Mouse (Mus musculus): ENCODE data around the gene Usp19. TPM values are rescaled to one million over a fixed set of nuclear protein-coding genes. Genes with fewer than 3 reads are reported as not detected.

Usp19 gene
- polyA plus RNA-seq, 1 experiment from 2014 or later: 84.7 TPM

- 70% methylated on average over 26 of the region's 26 CpGs for WGBS
- no peaks in the 10 kb centered on the region for H3K9me3 ChIP-seq
- no peaks in the 10 kb centered on the region for H3K27me3 ChIP-seq (replicated peaks; ENCODE audit: low read depth, poor library complexity, severe bottlenecking)
- peak overlapping the region; percentile 76 for H3K4me3 ChIP-seq
- peak overlapping the region; percentile 88 for H3K27ac ChIP-seq (replicated peaks)
- no peak for DNase-seq (ENCODE audit: low spot score)
- peaks cover 25% of the 10 kb centered on the region for H3K4me1 ChIP-seq
- H3K36me3 ChIP-seq (replicated peaks): peaks cover 85% of the 10 kb centered on the region
Observed at GRCm38 (mm10) chr9:108489702-108490558, 472 bp upstream of the Usp19 start.

GRCm38 (mm10) chr9:108491286-108491580 lies 831 bp downstream of the Usp19 start:
- Histone ChIP-seq H3K27ac (replicated peaks) (peak overlapping the region; percentile 88), H3K36me3 (replicated peaks) (peaks cover 85% of the 10 kb centered on the region), H3K4me1 (peaks cover 25% of the 10 kb centered on the region), H3K27me3 (replicated peaks; ENCODE audit: low read depth, poor library complexity, severe bottlenecking) (no peaks in the 10 kb centered on the region), H3K4me3 (peak overlapping the region; percentile 76), H3K9me3 (no peaks in the 10 kb centered on the region)
- DNase-seq (ENCODE audit: low spot score): no peak
- WGBS: 15% methylated on average over 12 of the region's 12 CpGs

DNA sequence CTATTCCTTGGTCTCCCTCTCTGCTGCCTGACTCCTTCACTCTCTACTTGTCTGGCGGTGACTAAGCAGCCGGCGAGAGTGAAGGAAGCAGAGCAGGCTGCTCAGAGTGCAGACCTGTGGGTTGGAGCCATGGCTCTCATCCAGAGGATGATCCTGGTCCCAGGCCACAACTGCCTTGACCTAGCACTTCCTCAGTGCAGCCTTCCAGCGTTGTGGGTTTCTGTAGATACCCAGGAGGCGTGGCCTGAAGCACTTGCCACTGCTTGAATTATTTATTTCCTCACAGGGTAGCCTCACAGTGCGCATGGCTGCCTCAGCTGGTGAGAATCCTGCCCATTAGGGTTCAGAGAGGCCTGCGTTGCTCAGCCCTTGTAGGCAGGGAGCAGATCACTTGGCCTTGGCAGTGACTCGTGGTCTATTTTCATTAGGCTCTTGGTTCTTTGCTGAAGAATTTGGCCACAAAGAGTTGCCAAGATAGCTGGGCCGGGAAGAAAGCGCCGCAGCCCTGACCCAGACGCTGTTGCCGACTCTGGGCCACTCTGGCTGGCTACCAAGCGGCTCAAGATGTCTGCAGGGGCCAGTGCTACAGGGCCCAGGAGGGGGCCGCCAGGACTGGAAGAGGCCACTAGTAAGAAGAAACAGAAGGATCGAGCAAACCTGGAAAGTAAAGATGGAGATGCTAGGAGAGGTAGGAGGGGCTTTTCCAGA lies 1.8 kb downstream of the Usp19 start:
- Histone ChIP-seq H3K4me1 (peaks cover 25% of the 10 kb centered on the region), H3K9me3 (no peaks in the 10 kb centered on the region), H3K36me3 (replicated peaks) (peaks cover 85% of the 10 kb centered on the region), H3K27ac (replicated peaks) (no peak overlapping the region), H3K27me3 (replicated peaks; ENCODE audit: low read depth, poor library complexity, severe bottlenecking) (no peaks in the 10 kb centered on the region), H3K4me3 (peak overlapping the region; percentile 76)
- 90% methylated on average over 16 of the region's 16 CpGs for WGBS
- no peak for DNase-seq (ENCODE audit: low spot score)

DNA sequence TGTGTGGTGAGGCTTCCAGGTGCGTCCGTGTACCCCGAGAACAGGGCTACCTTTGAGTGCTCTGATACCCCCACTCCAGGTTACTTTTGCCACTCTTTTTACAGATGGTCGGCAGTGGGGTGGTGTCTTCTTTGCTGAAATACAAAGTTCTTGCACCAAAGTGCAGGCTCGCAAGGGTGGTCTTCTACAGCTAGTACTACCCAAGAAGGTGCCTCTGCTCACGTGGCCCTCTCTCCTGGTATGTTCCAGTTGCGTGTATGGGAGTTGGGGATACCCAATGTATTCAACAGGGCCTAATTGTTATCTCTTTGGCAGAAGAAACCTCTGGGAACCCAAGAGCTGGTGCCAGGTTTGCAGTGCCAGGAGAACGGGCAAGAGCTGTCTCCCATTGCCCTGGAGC lies 2.8 kb downstream of the Usp19 start:
- peaks cover 85% of the 10 kb centered on the region for H3K36me3 ChIP-seq (replicated peaks)
- no peaks in the 10 kb centered on the region for H3K27me3 ChIP-seq (replicated peaks; ENCODE audit: low read depth, poor library complexity, severe bottlenecking)
- 94% methylated on average over 8 of the region's 8 CpGs for WGBS
- no peaks in the 10 kb centered on the region for H3K9me3 ChIP-seq
- H3K27ac ChIP-seq (replicated peaks): no peak overlapping the region
- peak overlapping the region; percentile 6; the same call in 1 of the 2 replicates for H3K4me3 ChIP-seq
- no peak for DNase-seq (ENCODE audit: low spot score)
- peaks cover 25% of the 10 kb centered on the region for H3K4me1 ChIP-seq

DNA sequence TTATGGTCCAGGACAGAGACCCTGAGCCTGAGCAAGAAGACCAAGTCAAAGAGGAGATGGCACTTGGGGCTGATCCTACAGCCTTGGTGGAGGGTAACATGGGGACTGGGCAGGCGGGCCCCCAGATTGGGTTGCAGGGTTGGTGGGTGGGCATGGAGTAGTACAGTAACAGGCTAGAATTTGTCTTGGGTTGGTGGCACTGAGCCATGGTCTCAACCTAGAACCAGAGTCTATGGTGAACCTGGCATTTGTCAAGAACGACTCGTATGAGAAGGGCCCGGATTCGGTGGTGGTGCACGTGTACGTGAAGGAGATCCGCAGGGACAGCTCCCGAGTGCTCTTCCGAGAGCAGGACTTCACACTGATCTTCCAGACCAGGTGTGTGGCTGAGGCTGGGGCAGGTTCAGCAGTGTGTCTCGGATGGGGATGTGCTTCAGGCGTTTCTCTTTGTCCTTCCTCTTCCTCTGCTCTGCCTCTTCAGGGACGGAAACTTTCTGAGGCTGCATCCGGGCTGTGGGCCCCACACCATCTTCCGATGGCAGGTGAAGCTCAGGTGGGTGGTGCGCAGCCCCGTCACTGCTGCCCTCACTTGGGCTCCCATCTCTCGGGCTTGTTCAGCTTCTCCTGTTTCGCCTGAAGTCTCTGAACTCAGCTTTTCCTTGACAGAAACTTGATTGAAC lies 3.9 kb downstream of the Usp19 start:
- no peak overlapping the region for H3K4me3 ChIP-seq
- no peaks in the 10 kb centered on the region for H3K27me3 ChIP-seq (replicated peaks; ENCODE audit: low read depth, poor library complexity, severe bottlenecking)
- no peak for DNase-seq (ENCODE audit: low spot score)
- peaks cover 85% of the 10 kb centered on the region for H3K36me3 ChIP-seq (replicated peaks)
- H3K9me3 ChIP-seq: no peaks in the 10 kb centered on the region
- H3K4me1 ChIP-seq: peaks cover 25% of the 10 kb centered on the region
- no peak overlapping the region for H3K27ac ChIP-seq (replicated peaks)
- WGBS: 94% methylated on average over 19 of the region's 19 CpGs

DNA sequence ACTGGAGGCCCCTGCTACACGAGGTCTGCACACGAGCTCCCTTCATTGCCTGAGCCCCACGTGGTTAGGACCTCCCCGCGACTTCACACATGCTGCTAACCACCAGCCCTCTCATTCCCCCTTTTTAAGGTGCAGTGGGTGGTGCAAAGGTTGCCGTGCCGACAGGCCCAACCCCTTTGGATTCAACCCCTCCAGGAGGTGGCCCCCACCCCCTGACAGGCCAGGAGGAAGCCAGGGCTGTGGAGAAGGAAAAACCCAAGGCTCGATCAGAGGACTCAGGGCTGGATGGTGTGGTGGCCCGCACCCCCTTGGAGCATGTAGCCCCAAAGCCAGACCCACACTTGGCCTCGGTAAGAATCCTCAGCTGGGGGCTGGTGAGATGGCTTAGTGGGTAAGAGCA lies 4.5 kb downstream of the Usp19 start:
- WGBS: 91% methylated on average over 10 of the region's 10 CpGs
- no peaks in the 10 kb centered on the region for H3K27me3 ChIP-seq (replicated peaks; ENCODE audit: low read depth, poor library complexity, severe bottlenecking)
- peaks cover 85% of the 10 kb centered on the region for H3K36me3 ChIP-seq (replicated peaks)
- H3K4me1 ChIP-seq: peaks cover 21% of the 10 kb centered on the region
- no peak for DNase-seq (ENCODE audit: low spot score)
- no peaks in the 10 kb centered on the region for H3K9me3 ChIP-seq
- no peak overlapping the region for H3K27ac ChIP-seq (replicated peaks)
- H3K4me3 ChIP-seq: no peak overlapping the region

GRCm38 (mm10) chr9:108499231-108499630 lies 8.8 kb downstream of the Usp19 start:
- peaks cover 96% of the 10 kb centered on the region for H3K36me3 ChIP-seq (replicated peaks)
- H3K27me3 ChIP-seq (replicated peaks; ENCODE audit: low read depth, poor library complexity, severe bottlenecking): no peaks in the 10 kb centered on the region
- H3K27ac ChIP-seq (replicated peaks): no peak overlapping the region
- 96% methylated on average over 7 of the region's 7 CpGs for WGBS
- no peak for DNase-seq (ENCODE audit: low spot score)
- no peaks in the 10 kb centered on the region for H3K9me3 ChIP-seq
- H3K4me3 ChIP-seq: no peak overlapping the region
- H3K4me1 ChIP-seq: no peaks in the 10 kb centered on the region

DNA sequence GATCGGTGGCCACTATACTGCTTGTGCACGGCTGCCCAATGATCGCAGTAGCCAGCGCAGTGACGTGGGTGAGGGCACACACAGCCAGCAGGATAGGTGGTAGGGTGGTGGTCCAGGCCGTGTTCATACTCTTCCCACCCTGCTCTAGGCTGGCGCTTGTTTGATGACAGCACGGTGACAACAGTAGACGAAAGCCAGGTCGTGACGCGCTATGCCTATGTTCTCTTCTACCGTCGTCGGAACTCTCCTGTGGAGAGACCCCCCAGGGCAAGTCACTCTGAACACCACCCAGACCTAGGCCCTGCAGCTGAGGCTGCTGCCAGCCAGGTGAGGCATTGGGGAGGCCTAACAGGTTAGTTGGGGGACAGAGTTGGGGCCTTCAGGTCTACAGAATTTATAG lies 9.5 kb downstream of the Usp19 start:
- Histone ChIP-seq H3K9me3 (no peaks in the 10 kb centered on the region), H3K4me3 (no peak overlapping the region), H3K36me3 (replicated peaks) (peaks cover 89% of the 10 kb centered on the region), H3K27ac (replicated peaks) (no peak overlapping the region), H3K27me3 (replicated peaks; ENCODE audit: low read depth, poor library complexity, severe bottlenecking) (no peaks in the 10 kb centered on the region), H3K4me1 (no peaks in the 10 kb centered on the region)
- DNase-seq (ENCODE audit: low spot score): no peak
- 96% methylated on average over 15 of the region's 15 CpGs for WGBS

DNA sequence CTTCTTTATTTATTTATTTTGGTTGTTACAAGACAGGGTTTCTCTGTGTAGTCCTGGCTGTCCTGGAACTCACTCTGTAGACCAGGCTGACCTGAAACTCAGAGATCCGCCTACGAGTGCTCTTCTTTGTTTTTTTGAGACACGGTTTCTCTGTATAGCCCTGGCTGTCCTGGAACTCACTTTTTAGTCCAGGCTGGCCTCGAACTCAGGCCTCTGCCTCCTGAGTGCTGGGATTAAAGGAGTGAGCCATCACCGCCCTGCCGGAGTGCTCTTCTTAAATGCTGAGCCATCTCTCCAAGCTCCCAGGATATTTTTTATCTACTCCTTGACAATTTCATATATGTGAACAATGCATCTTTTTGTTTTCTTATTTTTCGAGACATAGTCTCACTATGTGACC lies 16.5 kb downstream of the Usp19 start:
- no peak for DNase-seq (ENCODE audit: low spot score)
- Histone ChIP-seq H3K4me3 (peak overlapping the region; percentile 93), H3K4me1 (peaks cover 19% of the 10 kb centered on the region), H3K27ac (replicated peaks) (no peak overlapping the region), H3K9me3 (no peaks in the 10 kb centered on the region), H3K27me3 (replicated peaks; ENCODE audit: low read depth, poor library complexity, severe bottlenecking) (no peaks in the 10 kb centered on the region), H3K36me3 (replicated peaks) (peaks cover 50% of the 10 kb centered on the region)
- 87% methylated on average over 7 of the region's 7 CpGs for WGBS

DNA sequence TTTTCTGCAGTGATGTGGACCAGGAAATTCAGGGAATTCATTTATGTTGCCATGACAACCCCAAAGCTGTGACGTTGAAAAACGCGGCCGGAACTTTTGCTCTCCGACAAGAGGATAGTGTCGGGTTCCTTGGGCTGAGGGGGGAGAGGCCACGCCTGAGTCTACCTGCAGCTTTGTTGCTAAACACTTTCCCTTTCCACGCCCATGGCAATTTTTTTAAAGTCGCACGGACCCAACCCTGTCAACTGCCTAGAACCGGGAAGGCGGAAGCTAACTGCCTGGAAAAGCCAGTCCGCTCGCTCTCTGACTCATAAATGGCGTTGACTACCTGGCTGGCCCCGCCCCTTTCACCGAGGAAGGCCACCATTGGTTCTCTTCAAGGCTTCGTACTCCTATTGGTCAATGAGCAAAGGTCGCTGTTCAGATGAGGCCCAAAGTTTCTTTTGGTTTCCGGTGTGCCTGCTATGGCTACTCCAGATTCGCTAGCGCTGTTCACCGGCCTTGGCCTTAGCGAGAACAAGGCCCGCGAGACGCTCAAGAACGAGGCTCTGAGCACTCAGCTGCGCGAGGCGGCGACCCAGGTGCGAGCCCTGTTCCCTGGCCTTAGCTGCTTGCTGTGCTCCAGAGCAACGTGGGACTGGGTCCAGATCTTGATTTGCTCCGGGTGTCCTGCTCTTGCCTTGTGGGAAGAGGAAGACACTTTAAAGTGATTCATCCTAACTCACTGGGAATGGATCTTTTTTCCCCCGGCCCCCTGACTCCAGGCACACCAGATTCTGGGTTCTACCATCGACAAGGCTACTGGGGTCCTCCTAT lies 17.4 kb downstream of the Usp19 start, which contains the start of gene Qars:
Qars (plus strand) TSS at position 88 of the 816 bp plus-strand sequence.
- WGBS: under 1% methylated on average over 37 of the region's 37 CpGs
- Histone ChIP-seq H3K4me3 (peak within 1 kb of the TSS; percentile 93), H3K9me3 (no peaks in the 10 kb centered on the region), H3K36me3 (replicated peaks) (peaks cover 50% of the 10 kb centered on the region), H3K27ac (replicated peaks) (peak within 1 kb of the TSS; percentile 87), H3K4me1 (peaks cover 19% of the 10 kb centered on the region), H3K27me3 (replicated peaks; ENCODE audit: low read depth, poor library complexity, severe bottlenecking) (no peaks in the 10 kb centered on the region)
- peak; percentile 95 for DNase-seq (ENCODE audit: low spot score)

DNA sequence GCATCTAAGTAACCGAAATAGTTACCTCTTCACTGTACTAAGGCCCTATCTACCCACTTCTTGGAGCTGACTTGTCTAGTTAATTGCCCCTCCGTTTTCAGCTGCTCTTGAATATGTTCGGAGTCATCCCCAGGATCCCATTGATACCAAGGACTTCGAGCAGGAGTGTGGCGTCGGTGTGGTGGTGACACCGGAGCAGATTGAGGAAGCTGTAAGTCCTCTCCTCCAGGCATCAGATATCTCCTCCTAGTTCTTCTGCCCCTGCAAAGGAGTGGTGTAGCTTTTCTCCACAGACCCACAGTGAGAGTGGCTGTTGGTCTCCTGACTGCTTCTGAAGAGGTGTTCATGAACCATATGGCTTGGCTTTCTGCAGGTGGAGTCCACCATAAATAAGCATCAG lies 18.4 kb downstream of the Usp19 start:
- Histone ChIP-seq H3K27me3 (replicated peaks; ENCODE audit: low read depth, poor library complexity, severe bottlenecking) (no peaks in the 10 kb centered on the region), H3K4me1 (peaks cover 19% of the 10 kb centered on the region), H3K27ac (replicated peaks) (no peak overlapping the region), H3K36me3 (replicated peaks) (peaks cover 50% of the 10 kb centered on the region), H3K4me3 (peak overlapping the region; percentile 93), H3K9me3 (no peaks in the 10 kb centered on the region)
- no peak for DNase-seq (ENCODE audit: low spot score)
- WGBS: 87% methylated on average over 7 of the region's 7 CpGs
